Mouse (Mus musculus) skeletal muscle tissue, adult 2 months (tissue): ENCODE results near the gene Slc30a2.

Source experiments
- DNase-seq: peaks from one replicate; pipeline ENCODE4 v3.0.0-alpha.2; 2012; ENCODE audit warnings: low read depth, low spot score

Gene Slc30a2

DNA sequence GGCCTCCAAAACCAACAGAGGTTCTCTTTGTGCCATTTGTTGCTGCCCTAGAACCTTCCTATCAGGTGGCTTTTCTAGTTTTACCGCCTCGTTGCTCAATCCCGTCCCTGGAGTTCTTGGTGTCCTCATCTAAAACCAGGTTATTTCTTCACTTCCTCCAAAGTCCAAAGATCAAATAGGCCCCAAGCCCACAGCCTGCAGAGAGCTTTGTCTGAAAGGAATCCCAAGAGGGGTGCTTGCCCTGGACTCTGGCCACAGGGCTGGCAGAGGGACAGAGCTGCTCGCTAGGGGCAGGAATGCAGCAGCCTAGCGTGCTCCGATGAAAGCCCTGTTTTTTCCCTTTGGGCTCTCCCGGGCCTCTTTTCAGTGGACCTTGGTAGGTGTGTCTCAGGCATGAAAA is 54.1 kb downstream of the Slc30a2 start:
- DNase-seq = peak; percentile 43

DNA sequence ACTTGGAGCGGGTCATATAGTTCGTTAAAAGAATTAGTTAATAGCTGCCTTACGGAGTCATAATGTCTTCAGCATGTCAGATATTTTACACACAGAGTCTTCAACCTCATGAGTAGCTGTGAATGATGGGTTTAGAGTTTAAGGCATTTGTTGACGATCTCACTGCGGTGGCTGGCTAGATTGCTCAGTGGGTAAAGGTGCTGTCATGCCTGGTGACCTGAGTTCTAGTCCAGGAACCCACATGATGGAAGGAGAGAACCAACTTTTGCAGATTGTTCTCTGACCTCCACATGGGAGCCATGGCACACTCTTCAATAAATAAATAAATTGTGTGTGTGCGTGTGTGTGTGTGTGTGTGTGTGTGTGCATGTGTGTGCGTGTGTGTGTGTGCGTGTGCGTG is 54.8 kb downstream of the Slc30a2 start:
- no peak for DNase-seq

DNA sequence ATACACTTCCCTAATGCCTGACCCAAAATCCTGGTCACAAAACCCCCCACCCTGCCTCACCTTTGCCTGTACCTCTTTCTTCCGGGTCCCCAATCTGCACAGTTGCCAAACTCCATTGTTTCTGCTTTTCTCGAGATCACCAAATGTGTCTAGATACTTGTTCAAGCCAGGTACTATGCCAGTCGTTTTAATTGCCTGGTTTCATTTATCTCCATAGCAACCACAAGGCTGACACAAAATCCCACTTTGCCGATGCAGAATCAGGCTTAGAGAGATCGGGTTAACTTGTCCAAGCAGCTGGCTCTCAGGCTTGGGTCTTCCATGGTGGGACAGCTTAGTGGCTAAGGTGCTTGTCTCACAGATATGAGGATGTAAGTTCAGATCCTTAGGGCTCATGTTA is 57.2 kb downstream of the Slc30a2 start:
- no peak for DNase-seq

DNA sequence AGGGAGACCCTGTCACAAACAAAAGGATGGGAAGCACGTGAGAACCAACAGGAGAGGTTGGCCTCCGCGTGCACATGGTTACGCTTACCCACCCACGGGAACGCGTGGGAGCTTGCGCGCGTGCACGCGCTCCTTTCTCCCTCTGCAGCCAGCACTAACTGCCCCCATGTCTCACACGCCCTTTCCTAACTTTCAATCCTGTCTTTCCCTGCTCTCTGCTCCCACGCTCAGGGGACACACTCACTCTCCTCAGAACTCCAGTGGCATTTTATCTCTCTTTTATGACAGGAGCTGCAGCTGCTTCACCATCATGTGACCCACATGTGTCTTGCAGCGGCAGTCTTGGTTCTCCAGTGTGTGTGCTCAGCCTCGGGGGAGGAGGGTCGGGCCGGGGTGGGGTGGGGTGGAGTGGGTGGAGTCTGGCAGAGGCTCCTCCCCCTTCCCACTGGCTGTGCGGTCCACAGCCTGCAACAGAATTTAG is 58.2 kb downstream of the Slc30a2 start:
- DNase-seq = peak; percentile 45

DNA sequence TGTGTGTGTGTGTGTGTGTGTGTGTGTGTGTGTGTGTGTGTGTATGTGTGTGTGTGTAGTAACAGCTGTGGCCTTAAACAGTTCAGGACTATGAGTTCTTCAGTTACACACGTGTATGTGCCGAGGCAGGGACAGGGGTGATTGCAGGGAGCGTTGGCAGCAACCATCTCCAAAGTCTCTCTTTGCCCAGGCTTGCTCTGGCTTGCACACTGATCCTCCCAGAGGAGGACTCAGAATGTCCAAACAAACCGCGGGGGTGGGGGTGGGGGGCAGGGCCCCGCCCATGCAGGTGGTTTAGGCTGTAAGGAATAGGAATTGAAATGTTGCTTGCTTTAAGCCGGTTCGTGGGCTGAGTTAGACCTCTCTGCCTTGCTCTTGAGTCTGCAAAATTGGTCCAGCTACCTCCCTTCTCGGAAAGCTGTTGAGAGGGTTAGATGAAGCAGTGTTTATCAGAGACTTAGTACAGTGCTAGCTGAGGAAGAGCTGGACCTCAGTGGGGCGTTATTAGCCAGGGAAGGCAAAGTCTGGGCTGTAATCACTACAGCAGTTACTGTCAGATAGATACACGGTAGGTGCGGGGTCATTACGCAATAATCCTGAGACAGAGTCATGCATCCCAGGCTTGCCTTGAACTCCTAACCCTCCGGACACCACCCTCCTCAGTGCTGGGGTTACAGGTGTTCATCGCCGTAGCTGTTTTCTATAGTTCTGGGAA is 59.0 kb downstream of the Slc30a2 start:
- no peak for DNase-seq

DNA sequence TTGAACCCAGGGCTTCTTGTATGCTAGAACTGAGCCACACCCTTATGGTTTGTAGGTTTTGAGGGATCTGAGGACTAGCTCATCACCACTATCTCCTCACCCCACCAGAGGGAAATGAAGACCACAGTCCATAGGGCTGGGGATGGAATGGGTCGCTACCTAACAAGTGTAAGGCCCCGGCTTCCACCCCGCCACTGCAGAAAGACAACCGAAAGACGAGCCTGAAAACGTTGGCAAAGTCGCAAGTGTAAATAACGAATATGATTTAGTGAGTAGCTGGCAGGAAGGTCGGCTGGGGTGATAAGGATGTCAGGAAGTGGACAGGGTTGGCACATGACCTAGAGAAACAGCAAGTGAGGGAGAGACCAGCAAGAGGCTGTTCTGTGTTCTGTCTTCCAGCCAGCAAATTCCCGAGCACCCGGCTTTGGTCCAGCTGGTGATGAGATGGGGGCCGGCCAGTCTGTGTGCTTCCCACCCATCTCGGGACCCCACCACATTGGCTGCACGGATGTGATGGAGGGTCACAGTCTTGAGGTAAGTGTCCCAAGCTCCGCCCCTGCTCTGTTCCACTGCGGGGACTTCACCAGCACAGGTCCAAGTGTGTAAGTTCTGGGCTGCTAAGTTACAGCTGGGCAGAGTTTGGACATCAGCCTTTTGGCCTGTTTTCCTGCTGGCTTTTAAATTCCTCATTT is 59.7 kb downstream of the Slc30a2 start:
- no peak for DNase-seq

DNA sequence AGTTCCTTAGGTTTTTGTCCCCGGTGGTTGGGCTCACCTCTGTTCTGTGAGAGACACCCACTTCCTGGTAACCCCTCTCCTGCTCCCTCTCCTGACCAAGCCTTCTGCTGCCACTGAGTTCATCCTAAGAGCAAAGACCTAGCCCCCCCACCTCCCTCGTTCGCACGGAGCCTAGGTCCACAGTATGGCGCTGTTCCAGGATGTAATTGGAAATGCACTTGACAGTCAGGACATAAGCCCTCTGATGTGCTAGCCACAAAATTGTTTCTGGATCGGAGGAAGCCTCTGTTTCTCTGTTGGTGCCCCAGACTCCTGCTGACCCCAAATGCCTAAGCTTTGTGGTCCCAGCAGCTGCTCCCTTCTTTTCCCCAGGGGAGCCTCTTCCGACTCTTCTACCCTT is 60.7 kb downstream of the Slc30a2 start:
- DNase-seq = no peak
